Mouse (Mus musculus): ENCODE results near the gene Mta2.

The Mta2 gene

DNA sequence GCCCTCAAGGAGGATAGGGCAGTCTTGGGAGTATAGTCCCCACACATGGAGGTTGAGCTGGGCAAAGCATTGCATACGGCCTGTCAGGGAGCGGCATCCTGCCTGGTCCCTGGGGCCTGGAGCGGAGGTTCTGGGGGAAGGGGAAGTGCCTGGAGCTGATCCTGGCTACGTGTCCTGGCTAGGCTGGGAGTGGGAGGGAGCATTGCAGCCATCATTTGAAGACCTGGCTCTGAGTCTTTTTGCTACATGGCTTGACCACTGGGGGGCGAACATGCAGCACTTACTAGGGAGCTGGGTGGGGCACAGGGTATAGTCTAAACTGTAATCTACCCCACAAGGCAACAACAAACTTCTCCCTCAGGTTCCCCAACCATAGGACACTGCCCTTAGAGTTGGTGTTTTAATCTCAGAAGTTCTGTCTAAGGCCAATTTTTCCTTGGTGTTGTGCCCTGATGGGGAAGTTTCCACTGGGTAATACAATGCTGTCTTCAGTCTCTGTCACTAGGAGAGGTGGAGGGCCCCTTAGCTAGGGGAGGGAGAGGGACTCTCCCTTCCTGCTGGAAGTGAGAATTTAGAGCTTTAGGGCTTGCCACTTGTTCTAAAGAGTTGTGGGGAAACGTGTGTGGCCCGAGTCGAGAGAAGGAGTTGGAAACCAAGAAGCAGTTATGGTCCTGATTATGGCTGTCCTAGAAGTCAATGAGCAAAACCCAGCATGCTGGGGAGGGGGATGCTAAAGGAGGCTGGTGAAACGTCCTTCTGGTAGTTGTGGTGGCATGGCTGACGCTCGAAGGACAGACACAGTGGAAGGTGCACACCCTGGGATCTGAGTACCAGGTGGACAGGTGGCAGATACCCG lies 51.3 kb downstream of the Mta2 start:
- peak; percentile 65 to 70 for DNase-seq

DNA sequence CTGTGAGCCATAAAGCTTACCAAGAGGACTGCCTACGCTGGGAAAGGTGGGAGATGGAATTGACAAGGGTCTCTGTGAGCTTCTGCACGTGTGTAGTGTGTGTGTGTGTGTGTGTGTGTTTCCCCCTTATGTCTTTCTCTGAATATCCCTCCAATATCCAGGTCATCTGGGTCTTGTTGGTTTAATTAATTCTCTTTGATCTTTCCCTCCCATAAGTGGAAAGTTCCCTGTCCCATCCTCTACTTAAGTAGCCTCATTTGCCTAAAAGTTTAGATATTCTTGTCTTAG lies 51.9 kb downstream of the Mta2 start:
- no peak for DNase-seq

DNA sequence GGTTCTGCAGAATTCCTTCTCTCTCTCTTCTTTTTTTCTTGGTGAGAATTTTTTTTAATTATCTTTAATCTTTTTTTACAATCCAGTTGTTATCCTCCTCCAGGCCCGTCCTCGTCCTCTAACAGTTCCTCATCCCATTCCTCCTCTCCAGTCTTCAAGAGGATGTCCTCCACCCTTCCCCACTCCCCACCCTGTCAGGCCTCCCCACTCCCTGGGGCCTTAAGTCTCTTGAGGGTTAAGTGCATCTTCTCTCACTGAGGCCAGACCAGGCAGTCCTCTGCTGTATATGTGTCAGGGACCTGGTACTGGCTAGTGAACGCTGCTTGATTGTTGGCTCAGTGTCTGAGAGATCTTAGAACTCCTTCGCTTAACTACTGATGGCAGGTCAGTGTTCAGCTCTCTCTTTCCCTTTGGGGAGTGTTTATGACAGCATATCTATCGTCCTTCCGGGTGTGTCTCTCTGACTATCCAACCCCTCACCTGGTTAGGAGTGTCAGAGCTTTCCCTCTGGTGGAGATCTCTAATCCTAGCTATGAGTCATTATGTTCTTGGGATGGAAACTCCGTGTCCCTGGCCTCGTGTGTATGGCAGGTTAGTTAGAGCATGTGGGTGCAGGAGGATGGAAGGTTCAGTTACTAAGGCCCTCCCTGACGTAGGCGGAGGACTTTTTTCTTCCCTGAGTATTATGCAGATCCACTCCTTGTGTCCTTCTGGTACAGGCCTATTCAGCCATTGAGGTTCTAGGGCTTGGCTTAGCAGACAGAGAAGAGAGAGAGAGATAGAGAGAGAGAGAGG lies 53.3 kb downstream of the Mta2 start:
- no peak for DNase-seq

DNA sequence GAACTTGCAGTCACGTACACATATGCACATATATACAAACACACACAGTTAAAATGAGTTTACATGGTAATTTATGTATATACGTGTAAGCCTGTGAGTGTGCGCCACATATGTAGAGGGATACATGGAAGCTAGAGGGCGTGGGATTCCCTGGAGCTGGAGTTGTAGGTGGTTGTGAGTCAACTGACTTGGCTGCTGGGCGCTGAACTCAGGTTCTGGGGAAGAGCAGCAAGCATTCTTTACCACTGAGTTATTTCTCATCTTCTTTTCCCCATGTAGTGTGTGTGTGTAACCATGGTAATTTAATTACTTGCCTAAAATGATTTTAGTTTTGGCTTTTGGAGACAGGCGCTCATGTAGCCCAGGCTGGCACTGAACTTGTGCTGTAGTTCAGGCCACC lies 54.9 kb downstream of the Mta2 start:
- DNase-seq = no peak

DNA sequence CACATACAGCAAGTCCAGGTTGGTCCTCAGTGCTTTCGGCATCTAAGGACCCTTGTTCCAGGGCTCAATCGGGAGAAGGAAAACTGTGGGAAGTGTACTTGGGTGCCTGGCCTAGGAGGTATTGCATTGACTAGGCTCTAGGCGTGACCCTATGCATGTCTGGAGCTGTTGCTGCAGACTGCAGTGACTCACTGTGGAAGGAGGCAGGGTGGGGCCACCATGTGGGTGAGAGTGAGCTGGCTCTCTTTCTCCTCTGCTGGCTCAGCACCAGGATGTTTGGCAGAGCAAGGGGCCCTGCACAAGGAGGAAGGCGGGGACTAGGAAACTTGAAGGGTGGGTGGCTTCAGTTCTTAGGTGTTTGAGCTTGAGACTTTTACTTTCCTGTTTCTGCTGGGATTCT lies 55.9 kb downstream of the Mta2 start:
- peak; percentile 57 to 74 for DNase-seq

DNA sequence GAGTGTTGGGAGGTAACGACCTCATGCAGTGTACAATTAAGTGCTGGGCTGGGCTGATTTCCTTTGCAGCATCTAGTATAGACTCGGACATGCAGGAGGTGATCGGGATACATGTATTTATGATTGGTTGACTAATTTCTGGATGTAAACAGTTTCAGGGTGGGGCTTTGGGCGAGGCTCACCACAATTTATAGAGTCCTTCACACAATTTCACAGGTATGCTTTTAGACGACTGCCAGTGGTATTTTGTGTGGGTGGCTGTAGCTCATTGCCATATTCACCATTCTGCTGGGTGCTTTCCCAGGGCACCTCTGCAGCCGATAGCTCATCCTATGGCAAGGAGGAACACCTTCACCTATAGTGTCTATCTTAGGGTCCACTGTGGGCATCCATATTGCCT lies 56.9 kb downstream of the Mta2 start:
- no peak for DNase-seq

DNA sequence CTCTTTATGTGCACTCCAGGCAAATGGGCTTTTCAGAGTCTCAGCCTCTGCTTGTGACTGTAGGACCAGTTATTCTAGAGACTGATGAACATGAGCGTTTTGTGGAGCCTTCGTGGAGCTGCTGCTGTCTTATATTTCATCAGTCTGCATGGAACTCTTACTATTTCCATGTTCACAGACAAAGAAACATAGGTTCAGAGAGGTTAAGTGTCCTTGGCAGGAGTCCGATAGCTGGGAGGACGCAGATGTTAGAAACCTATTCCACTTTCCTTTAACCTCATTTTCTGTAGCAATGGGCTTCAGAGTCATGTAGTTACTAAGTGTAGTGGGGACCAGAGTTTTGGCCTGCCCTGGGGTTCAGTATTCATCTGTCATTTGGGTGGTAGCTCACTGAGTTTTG lies 57.5 kb downstream of the Mta2 start:
- no peak for DNase-seq

Measured in thymus, adult 18-20 months (tissue).